Mouse (Mus musculus) R1 (cell line): Measurements from ENCODE around the gene Fnbp1l.

ENCODE experiments used
- DNase-seq: peaks from one replicate; pipeline ENCODE4 v3.0.0-alpha.2; 2018; ENCODE audit warnings: low read depth, low spot score

The Fnbp1l gene

GRCm38 (mm10) chr3:122494764-122495163, 124.8 kb downstream of the Fnbp1l start:
- DNase-seq = no peak

GRCm38 (mm10) chr3:122492872-122493615, 126.5 kb downstream of the Fnbp1l start:
- no peak for DNase-seq

GRCm38 (mm10) chr3:122492006-122492405, 127.5 kb downstream of the Fnbp1l start:
- DNase-seq = no peak

GRCm38 (mm10) chr3:122490574-122490973, 128.9 kb downstream of the Fnbp1l start:
- no peak for DNase-seq
